Mouse (Mus musculus): ENCODE results near the gene Ap3s2.

DNA sequence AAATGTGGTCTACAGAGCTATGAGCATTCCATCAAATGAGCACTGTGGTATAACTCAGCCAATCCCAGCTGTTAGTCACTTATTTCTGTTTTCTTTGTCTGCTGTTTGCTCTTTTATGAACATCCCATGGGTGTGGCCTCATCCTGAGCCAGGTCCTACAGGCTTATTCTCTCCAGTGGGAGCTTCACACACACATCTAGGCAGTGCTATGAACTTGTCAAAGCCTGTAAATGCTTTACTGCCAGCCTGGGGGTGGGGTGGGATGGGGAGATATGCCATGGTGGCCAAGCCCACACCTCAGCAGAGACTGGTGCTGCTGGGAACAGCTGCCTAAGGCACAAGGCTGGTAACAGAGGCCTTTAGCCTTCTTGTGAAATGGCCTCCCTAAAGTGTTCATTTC is 87.5 kb downstream of the Ap3s2 start:
- TF ChIP-seq CTCF (IDR thresholded peaks at IDR 0.05; ENCODE audit: borderline replicate concordance, extremely low read depth, insufficient read depth, insufficient read length) = no peak
- no peak for TF ChIP-seq POLR2A (IDR thresholded peaks at IDR 0.05; ENCODE audit: borderline replicate concordance, extremely low read depth, insufficient read depth, insufficient read length, poor library complexity, severe bottlenecking)

Measured in brain, embryonic 14.5 days (tissue).